Mouse (Mus musculus) thymus, postnatal 4 days (tissue): ENCODE data around the gene Arhgef5.
"Not testable (repeated sequence)": the region's sequence is repeated elsewhere in the genome, so short reads cannot be mapped to it uniquely, and the experiment has no call there.

ENCODE experiments used
- DNase-seq: peaks from one replicate; pipeline ENCODE4 v3.0.0; 2021

The Arhgef5 gene

GRCm38 (mm10) chr6:43265363-43266041 is at the start of gene Arhgef5:
Gene Arhgef5 (plus strand): TSS chr6:43265582.
- peak; percentile 71 for DNase-seq

DNA sequence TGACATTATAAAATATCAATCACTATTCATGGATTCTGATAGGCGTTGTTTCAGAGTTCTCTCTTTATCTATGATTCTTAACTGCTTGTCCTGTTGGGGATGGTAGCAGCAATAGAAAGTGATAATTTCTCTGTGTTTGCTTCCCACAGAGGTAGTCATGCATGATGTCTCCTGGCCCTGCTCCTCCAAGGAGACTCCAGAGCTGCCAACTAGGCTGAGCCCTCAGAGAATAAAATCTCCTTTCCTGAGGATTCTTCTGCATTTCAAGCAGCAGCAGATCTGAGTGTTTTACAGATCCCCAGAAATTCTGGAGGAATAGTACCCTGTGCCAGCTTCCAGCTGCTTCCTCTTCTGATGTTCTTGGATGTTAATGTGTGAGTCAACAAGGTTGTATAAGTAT is 34.1 kb upstream of the Arhgef5 start, which contains the start of gene Olfr47:
Gene Olfr47 (plus strand): TSS at position 275 of the 400 bp plus-strand sequence.
- not testable (repeated sequence) for DNase-seq

DNA sequence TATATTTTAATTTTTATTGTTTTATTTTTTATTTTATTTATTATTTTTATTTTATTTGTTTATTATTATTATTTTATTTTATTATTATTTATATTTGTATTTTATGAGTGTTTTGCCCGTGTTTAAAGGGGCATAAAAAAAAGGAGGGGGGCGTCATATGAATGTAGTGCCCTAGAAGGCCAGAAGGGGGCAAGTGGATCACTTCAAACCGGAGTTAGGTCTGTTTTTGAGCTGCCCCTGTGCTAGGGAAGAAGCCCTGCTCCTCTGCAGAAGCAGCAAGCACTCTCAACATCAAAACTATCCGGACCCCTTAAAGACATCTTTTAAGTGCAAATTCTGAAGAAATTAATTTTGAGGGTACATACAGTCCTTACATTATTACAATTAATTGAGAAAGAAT is 23.3 kb upstream of the Arhgef5 start:
- DNase-seq, result peak; percentile 51

DNA sequence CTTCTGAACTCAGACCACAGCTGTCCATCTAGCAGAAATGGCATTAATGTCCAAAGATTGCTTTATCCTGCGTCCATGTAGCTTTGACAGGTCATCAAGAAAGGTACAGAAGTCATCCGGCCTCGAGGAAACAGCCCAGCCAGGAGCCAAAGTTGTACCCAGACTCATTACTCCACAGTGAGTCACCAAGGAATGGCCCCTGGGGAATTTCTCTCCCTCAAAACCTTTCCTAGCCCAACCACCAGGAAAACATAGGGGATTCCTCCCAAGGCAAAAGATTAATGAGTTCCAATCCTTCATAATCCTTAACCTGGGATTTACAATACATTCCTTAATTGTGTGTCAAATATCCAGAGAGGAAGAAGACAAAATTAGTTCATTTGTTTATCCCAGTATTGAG is 18.0 kb upstream of the Arhgef5 start:
- no peak for DNase-seq

DNA sequence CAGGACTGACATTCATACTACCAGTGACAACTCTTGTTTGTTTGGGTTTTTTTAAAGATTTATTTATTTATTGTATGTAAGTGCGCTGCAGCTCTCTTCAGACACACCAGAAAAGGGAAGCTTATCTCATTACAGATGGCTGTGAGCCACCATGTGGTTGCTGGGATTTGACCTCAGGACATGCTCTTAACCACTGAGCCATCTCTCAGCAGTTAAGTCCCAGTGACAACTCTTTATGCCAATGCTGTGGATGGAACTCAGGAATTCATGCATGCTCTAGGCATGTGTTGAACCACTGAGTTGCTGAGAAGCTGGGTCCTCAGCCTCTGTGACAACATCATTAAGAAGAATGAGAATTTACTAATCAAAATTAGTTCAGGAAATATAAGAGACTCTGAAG is 12.4 kb upstream of the Arhgef5 start:
- DNase-seq, result no peak

GRCm38 (mm10) chr6:43254193-43254926 is 11.0 kb upstream of the Arhgef5 start:
- DNase-seq, result no peak

GRCm38 (mm10) chr6:43260756-43261155 is 4.6 kb upstream of the Arhgef5 start:
- DNase-seq, result no peak

DNA sequence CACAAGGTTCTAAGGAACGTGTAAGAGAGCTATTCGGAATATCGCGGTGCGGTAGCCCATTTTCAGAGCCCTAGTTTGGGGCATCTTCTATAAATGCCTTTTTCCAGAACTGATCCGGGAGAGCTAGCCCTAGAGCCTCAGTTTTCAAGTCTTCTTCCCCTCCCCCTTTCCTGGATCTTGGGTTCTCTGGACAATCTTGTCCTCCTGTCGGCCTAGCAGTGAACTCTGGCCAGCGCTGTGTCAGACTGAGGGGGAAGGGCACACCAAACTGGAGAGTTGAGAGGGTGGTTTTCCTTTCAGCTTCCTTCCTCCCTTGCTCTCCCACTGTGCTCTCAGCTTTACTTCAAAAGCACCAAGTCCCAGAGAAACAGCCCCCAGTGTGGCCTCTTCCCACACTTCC is 974 bp downstream of the Arhgef5 start:
- DNase-seq, result peak; percentile 30

DNA sequence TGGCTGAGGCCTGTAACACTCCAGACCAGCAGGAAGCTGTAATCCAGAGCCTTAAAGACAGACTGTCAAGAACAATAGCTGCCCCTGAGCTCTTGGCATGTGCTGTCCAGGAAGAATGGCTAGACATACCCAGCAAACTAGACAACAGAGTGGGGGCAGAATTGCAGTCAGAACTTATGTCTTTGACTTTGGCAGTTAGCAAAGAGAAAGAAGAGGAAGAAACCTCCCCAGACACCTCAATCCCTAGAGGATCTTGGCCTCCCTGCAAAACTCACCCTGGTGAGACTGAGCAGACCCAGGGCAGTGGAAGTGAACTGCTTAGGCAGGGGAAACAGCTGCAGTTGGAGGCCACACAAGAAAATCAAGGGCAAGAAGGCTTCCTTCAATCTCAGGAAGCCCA is 7.2 kb downstream of the Arhgef5 start:
- DNase-seq, result no peak

- no peak for DNase-seq
Measured at GRCm38 (mm10) chr6:43274123-43274522, 8.7 kb downstream of the Arhgef5 start.

DNA sequence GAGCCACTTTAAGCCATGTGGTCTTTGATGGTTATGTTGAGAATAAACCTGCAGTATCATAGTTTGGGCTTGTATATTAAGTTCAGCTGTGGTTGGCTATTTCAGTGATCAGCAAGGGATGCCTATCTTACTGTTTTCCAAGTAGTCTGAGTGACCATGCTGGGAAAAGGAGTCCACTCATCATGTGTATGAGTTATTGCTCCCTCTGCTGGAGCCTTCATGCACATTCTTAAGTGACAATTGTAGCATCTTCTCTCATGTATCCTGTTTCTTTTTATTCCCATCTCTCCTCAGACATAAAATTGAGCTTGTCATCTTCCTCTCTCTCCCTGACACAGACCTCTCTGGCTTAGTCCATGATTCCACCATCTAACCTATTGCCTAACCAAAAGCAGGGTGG is 12.9 kb downstream of the Arhgef5 start:
- DNase-seq, result peak; percentile 15

- DNase-seq, result no peak
Measured at GRCm38 (mm10) chr6:43280481-43280880, 15.1 kb downstream of the Arhgef5 start.

GRCm38 (mm10) chr6:43292041-43292440 is 26.7 kb downstream of the Arhgef5 start:
- no peak for DNase-seq

DNA sequence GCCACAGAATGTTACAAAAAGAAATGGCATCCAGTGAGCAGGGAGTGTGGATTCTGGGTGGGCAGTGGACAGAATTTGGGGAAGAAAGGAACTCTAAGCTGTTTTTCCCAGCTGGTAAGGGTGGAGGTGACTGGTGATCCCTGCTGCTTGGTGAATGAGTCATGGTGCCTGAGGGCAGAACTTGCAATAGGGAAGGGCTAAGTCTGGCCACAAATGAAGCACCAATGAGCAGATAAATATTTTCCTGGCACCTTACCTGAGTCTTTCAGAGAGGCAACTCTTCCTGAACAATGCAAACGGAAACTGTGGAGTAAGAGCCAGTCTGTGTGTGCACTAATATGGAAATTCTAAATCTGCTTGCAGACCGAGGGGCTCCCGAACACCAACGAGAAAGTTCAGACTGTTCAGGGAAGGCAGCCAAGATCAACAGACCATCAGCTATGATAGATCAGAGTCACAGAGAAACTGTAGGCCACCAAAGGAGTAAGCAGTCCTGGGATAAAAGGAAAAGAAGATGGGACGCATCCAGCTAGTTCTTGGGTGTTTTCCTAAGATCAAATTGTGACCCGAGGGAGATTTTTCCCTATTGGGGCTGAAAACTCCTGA is 27.2 kb downstream of the Arhgef5 start:
- DNase-seq, result no peak

- no peak for DNase-seq
Measured at GRCm38 (mm10) chr6:43293175-43293574, 27.8 kb downstream of the Arhgef5 start.

DNA sequence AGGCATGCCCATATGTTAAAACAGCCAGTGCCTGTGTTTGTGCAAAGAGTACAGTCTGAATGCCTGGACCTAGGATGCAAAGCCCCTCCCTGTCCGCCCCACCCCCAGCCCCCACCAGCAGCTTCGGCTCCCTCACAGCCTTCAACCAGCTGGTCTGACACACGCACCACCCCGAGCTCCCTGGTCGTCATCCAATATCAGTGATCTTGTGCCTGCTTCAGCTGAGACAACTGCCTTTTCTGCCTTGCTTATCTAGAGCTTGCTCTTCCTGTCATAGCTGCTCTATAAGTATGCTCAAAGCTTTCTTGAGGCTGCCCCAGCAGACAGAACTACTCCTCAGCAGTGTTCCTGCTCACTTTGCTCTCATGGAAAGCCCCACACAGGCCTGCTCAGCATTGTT is 30.5 kb downstream of the Arhgef5 start:
- DNase-seq, result no peak

DNA sequence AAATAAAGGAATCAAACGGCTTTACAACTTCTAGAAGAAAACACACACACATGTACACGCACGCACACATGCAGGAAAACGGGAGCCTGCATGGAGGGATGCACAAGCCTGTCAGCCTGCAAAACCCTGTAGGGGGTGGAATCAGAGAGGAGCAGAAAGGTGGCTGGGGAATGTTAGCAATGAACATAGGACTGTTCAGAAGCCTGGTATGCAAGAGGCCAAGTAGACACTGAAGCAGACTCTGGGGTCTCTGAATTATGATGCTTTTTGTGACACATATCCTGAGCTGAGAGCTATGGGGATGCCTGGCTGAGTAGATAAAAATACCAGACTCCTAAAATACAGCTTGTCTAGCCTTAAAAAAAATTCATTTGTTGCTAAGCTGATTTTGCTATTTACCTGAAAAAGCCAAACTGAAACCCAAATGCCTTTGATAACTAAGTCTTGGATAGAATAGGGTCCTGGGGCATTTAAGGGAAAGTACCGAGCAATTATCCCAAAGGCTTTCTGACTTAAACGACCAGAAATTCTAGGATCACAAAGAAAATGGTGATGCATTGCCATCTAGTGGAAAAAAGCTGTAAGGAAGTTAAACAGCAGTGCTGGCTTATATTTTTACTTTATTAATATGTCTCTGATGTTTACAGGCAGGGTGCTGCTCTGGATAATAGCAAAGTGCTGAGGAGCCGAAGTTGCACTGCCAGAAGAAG is 31.6 kb downstream of the Arhgef5 start:
- DNase-seq, result no peak

- DNase-seq, result no peak
Measured at GRCm38 (mm10) chr6:43297508-43297850, 32.1 kb downstream of the Arhgef5 start.

DNA sequence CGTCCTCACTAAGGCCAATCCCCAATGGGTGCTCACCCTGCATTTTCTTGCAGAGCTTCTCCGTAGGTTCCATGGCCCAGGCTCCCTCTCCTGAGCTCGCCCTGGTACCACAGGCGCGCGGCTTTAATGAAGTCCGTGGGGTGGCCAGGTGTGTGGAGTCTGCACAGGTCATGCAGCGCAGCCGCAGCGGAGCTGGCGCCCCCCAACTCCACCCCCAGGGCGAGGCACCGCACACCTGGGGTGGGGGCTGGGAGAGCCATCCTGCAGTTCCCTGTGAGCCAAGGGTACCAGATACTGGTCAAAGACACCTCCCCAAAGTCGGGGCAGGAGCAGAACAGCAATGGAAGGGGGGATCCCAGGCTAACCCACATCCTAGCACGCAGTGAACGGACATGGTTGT is 44.1 kb downstream of the Arhgef5 start, which contains the start of gene Nobox:
Gene Nobox (minus strand): TSS at position 101 of the 400 bp plus-strand sequence.
- peak; percentile 8 for DNase-seq

DNA sequence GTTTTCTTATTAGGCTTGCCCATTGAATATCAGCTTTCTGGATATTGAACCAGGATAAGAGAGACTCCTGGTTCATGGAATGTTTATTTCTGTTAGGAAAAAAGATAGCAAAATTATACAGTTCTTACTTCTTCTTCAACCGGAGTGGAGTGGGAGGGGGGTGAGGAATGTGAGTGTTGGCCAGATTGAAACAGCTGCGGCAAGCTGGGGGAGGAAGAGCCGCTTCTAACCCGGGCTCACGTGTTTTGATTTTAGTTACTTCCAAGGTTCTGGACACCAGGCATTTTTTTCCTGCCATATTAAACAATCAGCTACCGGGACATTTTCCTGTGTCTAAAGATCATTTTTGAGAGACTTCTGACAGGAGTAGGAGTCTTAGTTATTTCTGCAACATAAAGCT is 44.7 kb downstream of the Arhgef5 start:
- no peak for DNase-seq

- DNase-seq, result no peak
Measured at GRCm38 (mm10) chr6:43312546-43312945, 47.2 kb downstream of the Arhgef5 start.

DNA sequence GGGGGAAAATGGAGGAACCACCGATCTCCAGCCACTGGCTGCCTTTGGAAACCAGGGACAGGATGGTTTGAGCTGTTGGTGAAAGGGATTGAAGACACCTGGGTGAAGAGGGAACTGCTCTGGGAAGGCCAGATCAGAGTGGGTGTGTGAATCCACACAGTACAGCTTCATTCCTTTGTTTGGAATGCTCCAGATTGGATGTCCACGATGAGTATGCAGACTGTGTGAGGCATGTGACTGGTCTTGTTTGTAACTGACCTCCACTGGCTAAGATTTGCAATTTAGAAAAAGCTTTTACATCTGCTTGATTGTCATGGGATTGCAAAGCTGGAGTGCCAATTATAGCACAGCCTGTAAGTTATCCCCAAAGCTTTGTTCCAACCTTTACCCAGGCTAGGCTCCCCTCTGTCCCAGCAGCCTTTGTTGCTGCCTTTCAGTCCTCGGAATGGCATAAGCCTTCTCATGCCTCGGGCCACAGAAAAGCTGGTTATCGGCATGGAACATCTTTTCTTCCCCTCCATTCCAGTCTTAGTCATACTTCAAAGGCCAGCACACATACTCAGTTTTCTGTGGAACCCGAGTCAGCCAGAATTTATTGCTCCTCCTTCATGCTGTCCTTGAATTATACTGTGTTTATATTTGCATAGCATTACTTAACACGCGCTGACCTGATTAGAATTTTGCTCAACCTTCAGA is 47.7 kb downstream of the Arhgef5 start:
- no peak for DNase-seq

DNA sequence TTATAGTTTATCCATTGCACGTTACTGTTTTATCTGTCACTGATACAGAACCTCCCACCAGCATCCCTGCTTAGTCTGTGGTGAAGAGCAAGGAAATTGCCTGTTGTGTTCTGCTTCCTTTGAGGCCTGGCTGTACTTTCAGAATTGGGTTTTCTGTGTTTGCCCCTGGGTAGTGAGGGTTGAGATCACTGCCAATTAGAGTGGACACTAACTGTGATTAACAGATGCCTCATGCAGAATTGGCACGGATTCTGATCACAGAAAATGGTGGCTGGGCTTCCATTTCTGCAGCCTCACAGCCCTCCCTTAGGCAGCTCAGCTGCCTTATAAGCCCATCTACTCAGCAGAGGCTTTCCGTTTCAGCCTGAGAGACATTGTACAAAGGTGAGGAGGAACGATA is 68.1 kb downstream of the Arhgef5 start:
- DNase-seq, result no peak
